Mouse (Mus musculus) kidney, embryonic 15.5 days (tissue): ENCODE results near the gene Hydin. TPM values are rescaled to one million over a fixed set of nuclear protein-coding genes. Genes with fewer than 3 reads are reported as not detected.
"Not testable (repeated sequence)": the region's sequence is repeated elsewhere in the genome, so short reads cannot be mapped to it uniquely, and the experiment has no call there.

Source experiments
- ATAC-seq: fragments of 200-750 bp; cut with Nextera tagmentation; replicated peaks from 2 replicates; pipeline ENCODE4 v1.8.0; 2017; ENCODE audit warnings: moderate TSS enrichment; ENCODE audit not compliant: low FRiP score
- H3K27ac ChIP-seq: fragments of 300-500 bp; sonication (generic); 2 replicates; pipeline ENCODE4 v1.5.1; 2015; ENCODE audit warnings: mild to moderate bottlenecking, inconsistent platforms
- H3K27me3 ChIP-seq: fragments of 300-500 bp; sonication (generic); 2 replicates; pipeline ENCODE4 v1.6.1; 2015; ENCODE audit warnings: inconsistent platforms
- H3K36me3 ChIP-seq: fragments of 300-500 bp; sonication (generic); 2 replicates; pipeline ENCODE4 v1.6.1; 2015; ENCODE audit warnings: inconsistent platforms
- H3K4me1 ChIP-seq: fragments of 300-500 bp; sonication (generic); 2 replicates; pipeline ENCODE4 v1.6.1; 2015; ENCODE audit warnings: inconsistent platforms
- H3K4me2 ChIP-seq: fragments of 300-500 bp; sonication (generic); 2 replicates; pipeline ENCODE4 v1.6.1; 2015; ENCODE audit warnings: moderate library complexity, mild to moderate bottlenecking, inconsistent platforms
- H3K4me3 ChIP-seq: fragments of 300-500 bp; sonication (generic); replicated peaks from 2 replicates; pipeline ENCODE4 v1.5.1; 2015; ENCODE audit warnings: mild to moderate bottlenecking, inconsistent platforms
- H3K9ac ChIP-seq: fragments of 300-500 bp; sonication (generic); 2 replicates; pipeline ENCODE4 v1.6.1; 2015; ENCODE audit warnings: mild to moderate bottlenecking, inconsistent platforms
- H3K9me3 ChIP-seq: fragments of 300-500 bp; sonication (generic); replicated peaks from 2 replicates; pipeline ENCODE4 v1.6.1; 2016; ENCODE audit warnings: inconsistent platforms
- WGBS: fragments of 180-500 bp; shearing (Covaris S2); methylation state at CpG from one replicate; pipeline ENCODE4 v1.1.7; 2015; ENCODE audit warnings: mixed read lengths; 5-methylcytosine and 5-hydroxymethylcytosine counted together
- polyA plus RNA-seq: library from polyadenylated mRNA; unstranded; fragments of >200 nt; fragmentation: Nextera tagmentation; extraction: Ambion mirVana; gene quantifications from 2 replicates; pipeline ENCODE4 v1.2.1, GENCODE M21; 2015

Gene Hydin
- polyA plus RNA-seq, 1 experiment from 2014 or later = 0.05 TPM

DNA sequence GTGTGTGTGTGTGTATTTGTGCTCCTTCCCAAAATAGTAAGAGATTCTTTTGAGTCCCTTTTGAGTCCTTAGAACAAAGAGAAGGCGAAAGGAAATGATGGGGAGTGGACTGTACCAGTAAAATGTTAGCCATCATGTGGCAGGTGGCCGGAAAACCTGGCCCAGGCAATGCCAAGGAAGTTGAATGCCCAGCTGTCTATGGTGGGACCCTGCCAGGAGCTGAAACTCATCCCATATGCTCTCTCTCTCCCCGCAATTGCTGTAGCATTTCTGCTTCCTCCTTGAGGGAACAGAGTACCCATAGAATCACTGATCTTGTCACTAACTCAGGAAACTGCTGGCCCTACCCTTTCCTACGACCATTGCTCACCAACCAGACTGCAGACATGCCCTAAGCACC lies 271.1 kb downstream of the Hydin start:
- Histone ChIP-seq H3K27ac (no peak overlapping the region), H3K27me3 (no peaks in the 10 kb centered on the region), H3K9ac (no peak overlapping the region), H3K4me1 (no peaks in the 10 kb centered on the region), H3K4me3 (no peak overlapping the region), H3K9me3 (no peaks in the 10 kb centered on the region), H3K36me3 (no peaks in the 10 kb centered on the region), H3K4me2 (no peak overlapping the region)
- ATAC-seq = no peak
- 76% methylated on average over 4 of the region's 4 CpGs for WGBS

DNA sequence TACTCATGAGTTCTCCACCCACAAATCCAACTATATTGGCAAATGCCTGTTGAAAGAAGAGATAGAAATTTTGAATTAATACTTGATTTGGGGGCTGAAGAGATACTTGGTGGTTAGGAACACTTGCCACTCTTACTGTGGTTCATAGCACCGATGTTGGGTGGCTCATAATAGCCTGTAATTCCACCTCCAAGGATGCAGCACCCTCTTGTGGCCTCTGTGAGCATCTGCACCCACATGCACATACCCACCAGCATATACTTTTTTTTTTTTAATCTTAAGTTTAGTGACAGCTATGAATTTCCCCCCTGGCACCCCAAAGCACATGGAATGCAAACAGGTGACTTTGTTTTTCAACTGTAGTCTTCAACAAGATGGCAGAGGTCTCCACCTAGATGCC lies 283.6 kb downstream of the Hydin start:
- 78% methylated on average over 1 of the region's 1 CpGs for WGBS

DNA sequence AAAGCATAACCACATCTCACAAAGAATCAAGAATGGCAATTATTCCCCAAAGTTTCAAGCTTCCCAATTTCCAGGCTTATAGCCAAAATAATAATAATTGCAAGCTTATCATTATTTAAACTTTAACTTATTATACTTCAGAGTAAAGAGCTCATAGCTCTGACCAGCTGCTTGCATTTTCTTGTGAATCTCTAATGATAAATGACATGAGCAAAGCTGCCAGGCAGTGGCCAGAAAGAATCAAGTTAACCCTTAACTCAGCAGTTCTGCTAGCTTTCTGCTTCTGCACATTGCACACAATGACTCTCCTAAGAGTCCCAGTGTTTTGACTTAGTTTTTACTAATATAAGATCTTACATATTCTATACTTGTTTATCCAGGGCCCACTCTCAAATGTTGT lies 285.3 kb downstream of the Hydin start:
- H3K27me3 ChIP-seq = peaks cover 19% of the 10 kb centered on the region
- H3K9ac ChIP-seq = not testable (repeated sequence)

More for the DNA sequence above, 283.6 kb downstream of the Hydin start:
- no peak for ATAC-seq
- no peaks in the 10 kb centered on the region for H3K9me3 ChIP-seq
- no peak overlapping the region for H3K4me3 ChIP-seq
- H3K36me3 ChIP-seq = no peaks in the 10 kb centered on the region
- H3K27me3 ChIP-seq = peaks cover 6% of the 10 kb centered on the region; the same call in 1 of the 2 replicates
- H3K4me2 ChIP-seq = no peak overlapping the region
- H3K9ac ChIP-seq = no peak overlapping the region
- no peak overlapping the region for H3K27ac ChIP-seq
- no peaks in the 10 kb centered on the region for H3K4me1 ChIP-seq

DNA sequence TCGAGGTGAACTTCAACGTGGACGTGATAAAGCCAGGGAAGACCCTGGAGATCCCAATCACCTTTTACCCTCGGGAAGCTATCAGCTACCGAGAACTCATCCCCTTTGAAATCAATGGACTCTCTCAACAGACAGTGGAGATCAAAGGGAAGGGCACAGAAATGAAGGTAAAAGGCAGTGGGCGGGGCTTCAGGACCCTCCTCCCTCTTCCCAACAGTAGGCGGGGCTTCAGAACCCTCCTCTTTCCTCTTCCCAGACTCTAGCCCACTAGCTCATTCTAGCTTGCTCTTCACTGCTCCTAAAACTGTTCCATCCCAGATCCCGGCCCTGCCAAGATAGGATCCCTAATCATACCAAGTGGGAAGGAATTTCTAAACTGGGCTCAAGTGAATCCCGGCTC lies 325.9 kb downstream of the Hydin start:
- no peak overlapping the region for H3K4me3 ChIP-seq
- H3K36me3 ChIP-seq = no peaks in the 10 kb centered on the region
- no peak overlapping the region for H3K4me2 ChIP-seq
- no peak for ATAC-seq
- H3K9me3 ChIP-seq = no peaks in the 10 kb centered on the region
- no peaks in the 10 kb centered on the region for H3K4me1 ChIP-seq
- H3K27me3 ChIP-seq = no peaks in the 10 kb centered on the region
- no peak overlapping the region for H3K27ac ChIP-seq
- 77% methylated on average over 9 of the region's 9 CpGs for WGBS
- H3K9ac ChIP-seq = no peak overlapping the region

More for the DNA sequence above, 285.3 kb downstream of the Hydin start:
- H3K36me3 ChIP-seq, ATAC-seq, H3K4me2 ChIP-seq, H3K9me3 ChIP-seq, H3K27ac ChIP-seq, H3K4me3 ChIP-seq, H3K4me1 ChIP-seq: not testable (repeated sequence)

DNA sequence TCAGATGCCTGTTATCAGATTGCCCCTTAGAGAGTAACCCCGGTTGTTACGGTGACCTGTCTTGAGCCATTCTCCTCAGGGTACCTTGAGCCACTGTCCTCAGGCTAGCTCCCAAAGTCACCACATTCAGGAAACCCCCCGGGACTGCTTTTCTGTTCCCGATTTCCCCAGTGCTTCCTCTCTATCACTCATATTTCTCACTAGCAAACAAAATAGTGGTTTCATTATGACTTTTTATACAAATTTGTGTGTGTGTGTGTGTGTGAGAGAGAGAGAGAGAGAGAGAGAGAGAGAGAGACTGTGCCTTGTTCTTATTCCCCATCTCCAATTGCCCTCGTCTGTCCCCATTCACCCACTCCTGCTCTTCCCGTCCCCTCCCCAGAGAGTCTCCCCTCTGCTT lies 327.4 kb downstream of the Hydin start:
- Histone ChIP-seq H3K27me3 (no peaks in the 10 kb centered on the region), H3K9ac (no peak overlapping the region), H3K36me3 (no peaks in the 10 kb centered on the region), H3K4me3 (no peak overlapping the region), H3K9me3 (no peaks in the 10 kb centered on the region), H3K4me2 (no peak overlapping the region), H3K27ac (no peak overlapping the region), H3K4me1 (no peaks in the 10 kb centered on the region)
- no peak for ATAC-seq
- WGBS = 76% methylated on average over 6 of the region's 6 CpGs

DNA sequence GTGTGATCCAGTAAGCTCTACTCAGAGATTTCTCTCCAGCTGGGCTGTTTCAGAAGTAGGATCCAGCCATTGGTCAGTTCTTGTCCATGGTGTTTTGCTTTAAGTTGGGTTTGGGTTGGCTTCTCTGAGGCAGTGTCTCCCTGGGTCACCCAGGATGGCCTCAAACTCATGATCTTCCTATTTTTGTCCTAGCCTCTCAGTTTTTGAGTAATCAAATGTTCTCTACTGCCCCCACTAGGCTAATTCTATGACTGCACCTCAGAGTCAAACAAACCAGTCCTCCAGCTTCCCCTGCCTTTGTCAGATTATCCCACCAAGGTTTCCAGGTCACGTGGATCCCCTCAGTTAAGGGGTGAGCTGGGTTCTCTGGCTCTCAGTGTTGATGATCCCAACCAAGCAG lies 337.8 kb downstream of the Hydin start:
- H3K27ac ChIP-seq = no peak overlapping the region
- H3K4me2 ChIP-seq = no peak overlapping the region
- no peaks in the 10 kb centered on the region for H3K9me3 ChIP-seq
- no peak overlapping the region for H3K4me3 ChIP-seq
- H3K4me1 ChIP-seq = no peaks in the 10 kb centered on the region
- no peak overlapping the region for H3K9ac ChIP-seq
- 3% methylated on average over 1 of the region's 1 CpGs for WGBS
- H3K27me3 ChIP-seq = no peaks in the 10 kb centered on the region
- no peaks in the 10 kb centered on the region for H3K36me3 ChIP-seq
- no peak for ATAC-seq

DNA sequence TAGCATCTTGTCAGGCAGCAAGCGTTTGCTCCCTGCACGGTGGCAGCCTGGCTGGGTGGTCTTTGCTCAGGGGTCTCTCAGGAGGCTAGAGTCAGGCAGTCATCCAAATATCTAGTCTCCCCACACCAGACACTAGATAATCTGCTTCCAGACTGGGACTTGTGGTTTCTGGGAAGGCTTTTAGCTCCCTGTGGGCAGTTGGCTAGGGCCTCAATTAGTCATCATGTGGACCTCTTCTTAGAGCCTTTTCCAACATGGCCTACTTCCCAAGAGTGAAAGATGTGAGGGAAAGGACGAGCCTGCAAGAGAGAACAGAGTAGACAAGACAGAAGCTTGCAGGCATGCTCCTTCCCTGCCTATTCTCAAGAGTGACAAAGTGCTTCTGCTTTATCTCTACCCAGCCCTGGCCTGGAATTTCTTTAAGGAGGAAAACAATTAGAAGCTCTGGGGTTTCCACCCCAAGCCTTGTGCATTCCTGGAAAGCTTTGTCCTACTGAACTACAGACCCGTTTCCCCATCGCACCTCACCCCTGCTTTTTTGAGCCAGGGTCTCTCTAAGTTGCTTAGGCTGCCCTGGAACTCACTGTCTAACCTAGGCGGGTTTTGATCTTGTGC lies 338.7 kb downstream of the Hydin start:
- no peak for ATAC-seq
- Histone ChIP-seq H3K4me3 (no peak overlapping the region), H3K27me3 (no peaks in the 10 kb centered on the region), H3K36me3 (no peaks in the 10 kb centered on the region), H3K9me3 (no peaks in the 10 kb centered on the region), H3K4me2 (no peak overlapping the region), H3K4me1 (no peaks in the 10 kb centered on the region), H3K9ac (no peak overlapping the region), H3K27ac (no peak overlapping the region)
- 69% methylated on average over 6 of the region's 6 CpGs for WGBS

DNA sequence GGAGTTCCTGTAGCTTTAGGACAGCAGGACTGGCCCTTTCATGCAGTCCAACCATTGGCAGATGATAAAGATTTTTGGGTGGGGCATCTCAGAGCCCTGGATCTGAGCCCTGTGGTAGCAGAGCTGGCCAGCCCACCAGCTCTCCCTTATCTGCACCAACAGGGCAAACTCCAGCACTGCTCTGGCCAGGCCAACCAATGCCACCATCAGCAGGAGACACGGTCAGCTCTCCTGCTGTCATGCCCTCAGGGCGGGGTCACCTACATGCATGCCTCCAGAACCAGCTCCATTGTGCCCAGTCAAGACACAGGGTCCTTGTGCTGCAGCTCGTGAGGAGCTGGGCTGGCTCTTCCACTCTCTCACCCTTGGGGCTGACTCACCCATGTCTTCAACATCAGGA lies 349.0 kb downstream of the Hydin start:
- peaks cover 8% of the 10 kb centered on the region for H3K27me3 ChIP-seq
- H3K9ac ChIP-seq = no peak overlapping the region
- no peak overlapping the region for H3K4me2 ChIP-seq
- ATAC-seq = no peak
- H3K4me3 ChIP-seq = no peak overlapping the region
- no peak overlapping the region for H3K27ac ChIP-seq
- no peaks in the 10 kb centered on the region for H3K36me3 ChIP-seq
- 68% methylated on average over 3 of the region's 3 CpGs for WGBS
- no peaks in the 10 kb centered on the region for H3K9me3 ChIP-seq
- H3K4me1 ChIP-seq = peaks cover 23% of the 10 kb centered on the region

DNA sequence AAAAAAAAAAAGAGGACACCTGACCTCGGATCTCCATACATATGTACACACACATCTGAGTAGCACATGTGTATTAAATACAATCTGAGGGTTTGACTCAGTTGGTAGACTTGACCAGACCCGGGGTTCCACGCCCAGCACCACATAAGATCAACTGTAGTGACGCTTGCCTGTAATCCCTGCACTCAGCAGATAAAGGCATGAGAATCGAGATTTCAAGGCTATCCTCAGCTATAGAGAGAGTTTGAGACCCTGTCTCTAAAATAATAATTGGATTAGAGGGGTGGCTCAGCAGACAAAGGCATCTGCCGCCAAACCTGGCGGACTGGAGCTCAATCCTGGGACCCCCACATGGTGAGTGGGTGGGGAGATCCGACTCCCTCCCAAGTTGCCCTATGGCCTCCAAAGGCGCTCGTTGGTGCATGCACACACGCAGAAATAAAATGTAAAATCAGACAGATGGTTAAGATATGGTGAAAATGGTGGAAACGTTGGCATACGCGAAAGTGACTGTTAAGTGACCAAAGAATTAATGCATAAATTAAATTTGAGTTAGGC lies 351.1 kb downstream of the Hydin start:
- Histone ChIP-seq H3K4me1 (peaks cover 23% of the 10 kb centered on the region), H3K9me3 (no peaks in the 10 kb centered on the region), H3K9ac (peak overlapping the region; percentile 21; the same call in 1 of the 2 replicates), H3K27me3 (peaks cover 3% of the 10 kb centered on the region; the same call in 1 of the 2 replicates), H3K4me2 (peak overlapping the region; percentile 78), H3K27ac (no peak overlapping the region), H3K4me3 (peak overlapping the region; percentile 93), H3K36me3 (no peaks in the 10 kb centered on the region)
- ATAC-seq = peak; percentile 37
- WGBS = 25% methylated on average over 14 of the region's 14 CpGs

DNA sequence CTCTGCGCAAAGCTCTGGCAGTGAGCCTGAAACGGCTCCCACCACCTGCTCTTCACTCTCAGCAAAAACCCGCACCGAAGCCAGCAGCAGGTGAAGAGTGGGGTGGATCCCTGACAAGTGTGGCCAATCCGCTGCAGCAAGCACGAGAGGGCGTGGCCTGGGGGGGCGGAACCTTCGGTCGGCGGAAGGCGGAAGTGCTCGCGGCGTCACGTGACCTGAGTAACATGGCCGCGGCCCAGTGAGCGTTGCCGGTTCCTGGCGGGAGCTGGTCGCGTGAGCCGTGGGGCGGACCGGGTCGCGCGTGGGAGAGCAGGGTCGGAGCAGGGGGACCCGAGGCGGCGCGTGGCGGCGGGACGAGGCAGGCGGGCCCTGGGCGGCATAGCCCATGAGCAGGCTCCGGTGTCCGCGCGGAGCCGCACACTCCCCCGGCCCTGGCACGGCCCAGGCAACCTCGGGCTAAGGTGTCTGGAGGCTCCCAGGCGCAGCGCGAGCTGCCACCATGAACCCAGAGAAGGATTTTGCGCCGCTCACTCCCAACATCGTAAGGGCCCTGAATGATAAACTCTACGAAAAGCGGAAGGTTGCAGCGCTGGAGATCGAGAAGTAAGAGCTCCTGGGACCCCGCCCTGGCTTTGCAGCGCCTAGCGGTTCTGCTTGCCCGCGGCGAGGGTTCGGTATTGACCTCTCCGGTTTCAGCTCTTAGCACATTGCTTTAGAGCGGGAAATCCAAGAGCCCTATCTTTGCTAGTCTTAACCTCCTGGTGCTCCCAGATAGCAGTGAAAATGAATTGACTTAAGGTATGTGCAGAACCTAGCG lies 351.8 kb downstream of the Hydin start, which contains the start of gene Vac14:
Gene Vac14, plus strand, starts transcription at position 195 of the 817 bp plus-strand sequence.
- H3K36me3 ChIP-seq = no peaks in the 10 kb centered on the region
- WGBS = under 1% methylated on average over 67 of the region's 67 CpGs
- H3K27ac ChIP-seq = no peak within 1 kb of the TSS

DNA sequence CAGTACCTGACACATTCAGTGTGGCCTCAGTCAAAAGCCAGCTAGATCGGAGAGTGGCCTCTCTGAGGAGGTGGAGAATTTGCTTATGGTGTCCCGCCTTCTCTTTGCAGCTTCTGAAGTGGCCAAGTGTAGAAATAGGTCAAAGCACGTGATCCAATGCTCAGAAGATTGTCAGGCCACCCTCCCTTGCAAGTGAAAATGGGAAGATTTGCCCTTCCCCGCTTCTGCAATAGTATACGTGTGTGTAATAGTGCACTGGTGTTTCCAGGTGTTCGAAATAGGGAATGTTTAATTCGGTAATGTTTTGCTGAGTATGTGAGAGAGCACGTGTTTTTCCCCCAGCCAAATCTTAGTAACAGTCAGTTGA lies 352.4 kb downstream of the Hydin start:
- Histone ChIP-seq H3K9ac (peak overlapping the region; percentile 84), H3K4me1 (peaks cover 23% of the 10 kb centered on the region), H3K27ac (no peak overlapping the region), H3K4me2 (peak overlapping the region; percentile 78), H3K36me3 (no peaks in the 10 kb centered on the region), H3K9me3 (no peaks in the 10 kb centered on the region), H3K27me3 (peaks cover 3% of the 10 kb centered on the region; the same call in 1 of the 2 replicates), H3K4me3 (peak overlapping the region; percentile 93)
- no peak for ATAC-seq
- WGBS = 28% methylated on average over 8 of the region's 8 CpGs

More for the DNA sequence above, 351.8 kb downstream of the Hydin start, which contains the start of gene Vac14:
- Histone ChIP-seq H3K4me2 (peak within 1 kb of the TSS; percentile 78), H3K9ac (peak within 1 kb of the TSS; percentile 84), H3K4me3 (peak within 1 kb of the TSS; percentile 93), H3K4me1 (peaks cover 23% of the 10 kb centered on the region), H3K9me3 (no peaks in the 10 kb centered on the region), H3K27me3 (peaks cover 3% of the 10 kb centered on the region; the same call in 1 of the 2 replicates)
- peak; percentile 96 for ATAC-seq

DNA sequence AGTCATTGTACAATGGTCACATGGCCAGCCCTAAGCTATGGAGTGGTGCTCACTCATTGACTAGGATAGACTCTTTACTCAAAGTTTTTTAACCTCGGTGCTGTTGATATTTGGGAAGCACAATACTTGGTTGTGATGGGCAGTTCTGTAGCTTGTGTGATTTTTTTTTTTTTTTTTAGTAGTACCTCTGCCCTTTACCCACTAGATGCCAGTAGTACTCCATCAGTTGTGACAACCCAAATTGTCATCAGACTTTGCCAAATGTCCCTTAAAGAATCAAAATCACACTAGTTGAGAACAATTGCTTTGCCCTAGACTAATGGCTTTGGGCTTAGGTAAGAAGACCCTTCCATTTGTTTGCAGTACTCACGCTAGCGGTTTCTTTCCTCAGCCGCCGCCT lies 353.1 kb downstream of the Hydin start:
- Histone ChIP-seq H3K9ac (no peak overlapping the region), H3K4me2 (peak overlapping the region; percentile 78), H3K4me1 (peaks cover 23% of the 10 kb centered on the region), H3K36me3 (no peaks in the 10 kb centered on the region), H3K27me3 (peaks cover 3% of the 10 kb centered on the region; the same call in 1 of the 2 replicates), H3K27ac (no peak overlapping the region), H3K9me3 (no peaks in the 10 kb centered on the region), H3K4me3 (peak overlapping the region; percentile 93; the same call in 1 of the 2 replicates)
- ATAC-seq = no peak
- 86% methylated on average over 5 of the region's 5 CpGs for WGBS
